Mouse (Mus musculus) heart, postnatal 0 days (tissue): ENCODE results near the gene Prune2. TPM values are rescaled to one million over a fixed set of nuclear protein-coding genes. Genes with fewer than 3 reads are reported as not detected.

ENCODE experiments used
- ATAC-seq: fragments of 200-750 bp; cut with Nextera tagmentation; 2 replicates; pipeline ENCODE4 v1.8.0; 2017; ENCODE audit warnings: low read depth, moderate number of reproducible peaks, moderate library complexity; ENCODE audit not compliant: insufficient read depth
- DNase-seq: peaks from one replicate; pipeline ENCODE4 v3.0.0-alpha.2; 2016; ENCODE audit warnings: low spot score
- H3K27ac ChIP-seq: fragments of 300-500 bp; sonication (generic); 2 replicates; pipeline ENCODE4 v1.5.1; 2014; ENCODE audit warnings: low read depth, mild to moderate bottlenecking
- H3K27me3 ChIP-seq: fragments of 300-500 bp; sonication (generic); 2 replicates; pipeline ENCODE4 v1.6.1; 2014; ENCODE audit warnings: low read length, mixed read lengths; ENCODE audit not compliant: control insufficient read depth, insufficient read depth
- H3K36me3 ChIP-seq: fragments of 300-500 bp; sonication (generic); replicated peaks from 2 replicates; pipeline ENCODE4 v1.6.1; 2014; ENCODE audit warnings: low read length, mixed read lengths; ENCODE audit not compliant: control insufficient read depth, insufficient read depth
- H3K4me1 ChIP-seq: fragments of 300-500 bp; sonication (generic); 2 replicates; pipeline ENCODE4 v1.6.1; 2014; ENCODE audit warnings: antibody characterized with exemption; ENCODE audit not compliant: control insufficient read depth, insufficient read depth
- H3K4me2 ChIP-seq: fragments of 300-500 bp; sonication (generic); 2 replicates; pipeline ENCODE4 v1.6.1; 2014; ENCODE audit warnings: low read depth, mild to moderate bottlenecking, low read length, moderate library complexity
- H3K4me3 ChIP-seq: fragments of 300-500 bp; sonication (generic); 2 replicates; pipeline ENCODE4 v1.5.1; 2014; ENCODE audit warnings: low read depth, low read length
- H3K9ac ChIP-seq: fragments of 300-500 bp; sonication (generic); replicated peaks from 2 replicates; pipeline ENCODE4 v1.6.1; 2014; ENCODE audit warnings: low read depth, low read length, mixed read lengths
- H3K9me3 ChIP-seq: fragments of 300-500 bp; sonication (generic); replicated peaks from 2 replicates; pipeline ENCODE4 v1.6.1; 2016; ENCODE audit warnings: low read length; ENCODE audit not compliant: control insufficient read depth
- CTCF ChIP-seq: IDR thresholded peaks from 2 replicates; pipeline ENCODE4 v1.5.1; 2016; ENCODE audit warnings: antibody characterized with exemption, control low read depth, low read depth
- EP300 ChIP-seq: IDR thresholded peaks from 2 replicates; pipeline ENCODE4 v1.6.1; 2016; ENCODE audit warnings: antibody characterized with exemption, low read depth
- WGBS: fragments of 180-500 bp; shearing (Covaris S2); extraction: QIAGEN DNeasy Blood & Tissue Kit; methylation state at CpG from one replicate; pipeline ENCODE4 v1.1.7; 2014; 5-methylcytosine and 5-hydroxymethylcytosine counted together
- polyA plus RNA-seq: library from polyadenylated mRNA; unstranded; fragments of >200 nt; fragmentation: Nextera tagmentation; extraction: Ambion mirVana; gene quantifications from 2 replicates; pipeline ENCODE4 v1.2.1, GENCODE M21; 2015
- total RNA-seq: library from RNA; depleted of rRNA; stranded (reverse); fragments of >200 nt; gene quantifications from 2 replicates; pipeline ENCODE4 v1.2.3, GENCODE M21; 2014; ENCODE audit warnings: low replicate concordance; rRNA removed

Gene Prune2
- total RNA-seq, result 10.5 and 20.8 TPM in 2 replicates
- polyA plus RNA-seq, result 4.0 and 4.6 TPM in 2 replicates

GRCm38 (mm10) chr19:16955613-16956271 is at the start of gene Prune2:
Gene Prune2 (plus strand): TSS chr19:16956118.
- WGBS, result under 1% methylated on average over 35 of the region's 36 CpGs
- ATAC-seq, result peak; percentile 97
- H3K27ac ChIP-seq, result no peak within 1 kb of the TSS

GRCm38 (mm10) chr19:16911507-16911906 is 44.4 kb upstream of the Prune2 start:
- Histone ChIP-seq H3K9me3 (0 out of 2 replicates have a peak, but pooled peaks cover 3% of the 10 kb centered on the region), H3K36me3 (no peaks in the 10 kb centered on the region), H3K4me3 (no peak overlapping the region), H3K27me3 (no peaks in the 10 kb centered on the region), H3K4me1 (no peaks in the 10 kb centered on the region), H3K9ac (no peak overlapping the region), H3K27ac (no peak overlapping the region), H3K4me2 (no peak overlapping the region)
- DNase-seq, result no peak
- 85% methylated on average over 5 of the region's 5 CpGs for WGBS
- TF ChIP-seq CTCF (no peak), EP300 (no peak)
- ATAC-seq, result no peak

More at GRCm38 (mm10) chr19:16955613-16956271, at the start of gene Prune2:
- H3K4me2 ChIP-seq, result peak within 1 kb of the TSS; percentile 75
- H3K36me3 ChIP-seq, result no peaks in the 10 kb centered on the region
- H3K9me3 ChIP-seq, result no peaks in the 10 kb centered on the region
- H3K9ac ChIP-seq, result no peak within 1 kb of the TSS
- peaks cover 12% of the 10 kb centered on the region for H3K4me1 ChIP-seq
- TF ChIP-seq EP300 (no peak), CTCF (no peak)
- H3K27me3 ChIP-seq, result peaks cover 18% of the 10 kb centered on the region
- H3K4me3 ChIP-seq, result peak within 1 kb of the TSS; percentile 45
- peak; percentile 72 for DNase-seq

GRCm38 (mm10) chr19:16924516-16924915 is 31.4 kb upstream of the Prune2 start:
- ATAC-seq, result no peak
- Histone ChIP-seq H3K4me2 (no peak overlapping the region), H3K9me3 (no peaks in the 10 kb centered on the region)

GRCm38 (mm10) chr19:16934664-16935063 is 21.3 kb upstream of the Prune2 start:
- 78% methylated on average over 8 of the region's 8 CpGs for WGBS
- Histone ChIP-seq H3K36me3 (no peaks in the 10 kb centered on the region), H3K4me2 (no peak overlapping the region), H3K9ac (no peak overlapping the region), H3K27me3 (0 out of 2 replicates have a peak, but pooled peaks cover 3% of the 10 kb centered on the region), H3K9me3 (no peaks in the 10 kb centered on the region), H3K27ac (no peak overlapping the region), H3K4me3 (no peak overlapping the region), H3K4me1 (no peaks in the 10 kb centered on the region)
- DNase-seq (no peak), ATAC-seq (no peak)
- TF ChIP-seq CTCF, result no peak
- no peak for TF ChIP-seq EP300

More at GRCm38 (mm10) chr19:16924516-16924915, 31.4 kb upstream of the Prune2 start:
- Histone ChIP-seq H3K27me3 (no peaks in the 10 kb centered on the region), H3K4me3 (no peak overlapping the region), H3K4me1 (no peaks in the 10 kb centered on the region), H3K9ac (no peak overlapping the region), H3K36me3 (no peaks in the 10 kb centered on the region), H3K27ac (no peak overlapping the region)
- DNase-seq, result no peak
- TF ChIP-seq EP300 (no peak), CTCF (no peak)
- WGBS, result 74% methylated on average over 4 of the region's 4 CpGs

GRCm38 (mm10) chr19:16948794-16949313 is 7.1 kb upstream of the Prune2 start:
- Histone ChIP-seq H3K4me3 (no peak overlapping the region), H3K36me3 (no peaks in the 10 kb centered on the region), H3K4me2 (no peak overlapping the region), H3K27ac (no peak overlapping the region), H3K27me3 (no peaks in the 10 kb centered on the region), H3K4me1 (no peaks in the 10 kb centered on the region), H3K9me3 (no peaks in the 10 kb centered on the region), H3K9ac (no peak overlapping the region)
- ATAC-seq (no peak), DNase-seq (no peak)
- 65% methylated on average over 2 of the region's 2 CpGs for WGBS
- no peak for TF ChIP-seq EP300
- no peak for TF ChIP-seq CTCF
